Mouse (Mus musculus): ENCODE data around the gene Gm44973. TPM values are rescaled to one million over a fixed set of nuclear protein-coding genes. Genes with fewer than 3 reads are reported as not detected.

Gene Gm44973
- 0.35 TPM in 1 of 2 replicates, not detected in the other for polyA plus RNA-seq (2012; rRNA removed)

- peaks cover 4% of the 10 kb centered on the region; the same call in 1 of the 2 replicates for H3K4me1 ChIP-seq (ENCODE audit: control insufficient read depth, insufficient read depth, insufficient read length, low read length)
- peak within 1 kb of the TSS; percentile 98 for H3K4me3 ChIP-seq (ENCODE audit: low read depth, low read length)
- TF ChIP-seq CTCF (IDR thresholded peaks at IDR 0.05; ENCODE audit: extremely low read depth, insufficient read length, insufficient replicate concordance, low read depth, low read length) = no peak
- peak; percentile 30; the same call in 1 of the 2 replicates for TF ChIP-seq POLR2A (IDR thresholded peaks at IDR 0.05; ENCODE audit: low read depth, low read length)
- H3K27me3 ChIP-seq (ENCODE audit: control insufficient read depth, insufficient read depth, low read length) = no peaks in the 10 kb centered on the region
- under 1% methylated on average over 69 of the region's 76 CpGs for WGBS
- H3K27ac ChIP-seq (ENCODE audit: insufficient read depth, low read depth, low read length) = peak within 1 kb of the TSS; percentile 99
- H3K36me3 ChIP-seq (ENCODE audit: control insufficient read depth, insufficient read depth, low read length) = peaks cover 30% of the 10 kb centered on the region
These were observed at the start of gene Gm44973 for GRCm38 (mm10) chr7:5015118-5016001. Gene Gm44973, plus strand, starts transcription at chr7:5015496.

GRCm38 (mm10) chr7:4971068-4971467 is 44.2 kb upstream of the Gm44973 start, which contains the start of gene Sbk3:
Gene Sbk3, minus strand, starts transcription at chr7:4971168.
- no peak for TF ChIP-seq POLR2A (IDR thresholded peaks at IDR 0.05; ENCODE audit: low read depth, low read length)
- no peak for TF ChIP-seq CTCF (IDR thresholded peaks at IDR 0.05; ENCODE audit: extremely low read depth, insufficient read length, insufficient replicate concordance, low read depth, low read length)
- no peak within 1 kb of the TSS for H3K4me3 ChIP-seq (ENCODE audit: low read depth, low read length)
- no peaks in the 10 kb centered on the region for H3K4me1 ChIP-seq (ENCODE audit: control insufficient read depth, insufficient read depth, insufficient read length, low read length)
- no peaks in the 10 kb centered on the region for H3K27me3 ChIP-seq (ENCODE audit: control insufficient read depth, insufficient read depth, low read length)
- no peaks in the 10 kb centered on the region for H3K36me3 ChIP-seq (ENCODE audit: control insufficient read depth, insufficient read depth, low read length)
- WGBS = 32% methylated on average over 6 of the region's 6 CpGs
- no peak within 1 kb of the TSS for H3K27ac ChIP-seq (ENCODE audit: insufficient read depth, low read depth, low read length)

- Histone ChIP-seq H3K4me3 (ENCODE audit: low read depth, low read length) (no peak overlapping the region), H3K36me3 (ENCODE audit: control insufficient read depth, insufficient read depth, low read length) (no peaks in the 10 kb centered on the region), H3K27me3 (ENCODE audit: control insufficient read depth, insufficient read depth, low read length) (no peaks in the 10 kb centered on the region), H3K4me1 (ENCODE audit: control insufficient read depth, insufficient read depth, insufficient read length, low read length) (no peaks in the 10 kb centered on the region), H3K27ac (ENCODE audit: insufficient read depth, low read depth, low read length) (no peak overlapping the region)
- 29% methylated on average over 7 of the region's 7 CpGs for WGBS
- no peak for TF ChIP-seq POLR2A (IDR thresholded peaks at IDR 0.05; ENCODE audit: low read depth, low read length)
- no peak for TF ChIP-seq CTCF (IDR thresholded peaks at IDR 0.05; ENCODE audit: extremely low read depth, insufficient read length, insufficient replicate concordance, low read depth, low read length)
These were observed 43.6 kb upstream of the Gm44973 start for GRCm38 (mm10) chr7:4971710-4972109.

GRCm38 (mm10) chr7:4972321-4973047 is 42.8 kb upstream of the Gm44973 start:
- Histone ChIP-seq H3K4me1 (ENCODE audit: control insufficient read depth, insufficient read depth, insufficient read length, low read length) (no peaks in the 10 kb centered on the region), H3K36me3 (ENCODE audit: control insufficient read depth, insufficient read depth, low read length) (no peaks in the 10 kb centered on the region), H3K27ac (ENCODE audit: insufficient read depth, low read depth, low read length) (no peak overlapping the region), H3K4me3 (ENCODE audit: low read depth, low read length) (no peak overlapping the region), H3K27me3 (ENCODE audit: control insufficient read depth, insufficient read depth, low read length) (no peaks in the 10 kb centered on the region)
- 64% methylated on average over 18 of the region's 18 CpGs for WGBS
- no peak for TF ChIP-seq CTCF (IDR thresholded peaks at IDR 0.05; ENCODE audit: extremely low read depth, insufficient read length, insufficient replicate concordance, low read depth, low read length)
- TF ChIP-seq POLR2A (IDR thresholded peaks at IDR 0.05; ENCODE audit: low read depth, low read length) = no peak

GRCm38 (mm10) chr7:4975455-4975854 is 39.8 kb upstream of the Gm44973 start:
- Histone ChIP-seq H3K27me3 (ENCODE audit: control insufficient read depth, insufficient read depth, low read length) (no peaks in the 10 kb centered on the region), H3K4me1 (ENCODE audit: control insufficient read depth, insufficient read depth, insufficient read length, low read length) (no peaks in the 10 kb centered on the region), H3K4me3 (ENCODE audit: low read depth, low read length) (no peak overlapping the region), H3K36me3 (ENCODE audit: control insufficient read depth, insufficient read depth, low read length) (no peaks in the 10 kb centered on the region), H3K27ac (ENCODE audit: insufficient read depth, low read depth, low read length) (no peak overlapping the region)
- TF ChIP-seq CTCF (IDR thresholded peaks at IDR 0.05; ENCODE audit: extremely low read depth, insufficient read length, insufficient replicate concordance, low read depth, low read length) (no peak), POLR2A (IDR thresholded peaks at IDR 0.05; ENCODE audit: low read depth, low read length) (no peak)
- WGBS = 34% methylated on average over 4 of the region's 4 CpGs

GRCm38 (mm10) chr7:4976832-4977231 is 38.5 kb upstream of the Gm44973 start:
- TF ChIP-seq CTCF (IDR thresholded peaks at IDR 0.05; ENCODE audit: extremely low read depth, insufficient read length, insufficient replicate concordance, low read depth, low read length) (peak; percentile 11; the same call in 1 of the 2 replicates), POLR2A (IDR thresholded peaks at IDR 0.05; ENCODE audit: low read depth, low read length) (no peak)
- Histone ChIP-seq H3K4me3 (ENCODE audit: low read depth, low read length) (no peak overlapping the region), H3K27ac (ENCODE audit: insufficient read depth, low read depth, low read length) (no peak overlapping the region), H3K4me1 (ENCODE audit: control insufficient read depth, insufficient read depth, insufficient read length, low read length) (no peaks in the 10 kb centered on the region), H3K36me3 (ENCODE audit: control insufficient read depth, insufficient read depth, low read length) (no peaks in the 10 kb centered on the region), H3K27me3 (ENCODE audit: control insufficient read depth, insufficient read depth, low read length) (no peaks in the 10 kb centered on the region)
- WGBS = 89% methylated on average over 7 of the region's 7 CpGs

- TF ChIP-seq POLR2A (IDR thresholded peaks at IDR 0.05; ENCODE audit: low read depth, low read length) (no peak), CTCF (IDR thresholded peaks at IDR 0.05; ENCODE audit: extremely low read depth, insufficient read length, insufficient replicate concordance, low read depth, low read length) (no peak)
- no peak overlapping the region for H3K27ac ChIP-seq (ENCODE audit: insufficient read depth, low read depth, low read length)
- WGBS = 22% methylated on average over 2 of the region's 2 CpGs
- H3K27me3 ChIP-seq (ENCODE audit: control insufficient read depth, insufficient read depth, low read length) = no peaks in the 10 kb centered on the region
- peaks cover 7% of the 10 kb centered on the region; the same call in 1 of the 2 replicates for H3K36me3 ChIP-seq (ENCODE audit: control insufficient read depth, insufficient read depth, low read length)
- H3K4me1 ChIP-seq (ENCODE audit: control insufficient read depth, insufficient read depth, insufficient read length, low read length) = no peaks in the 10 kb centered on the region
- no peak overlapping the region for H3K4me3 ChIP-seq (ENCODE audit: low read depth, low read length)
These were observed 27.0 kb upstream of the Gm44973 start for GRCm38 (mm10) chr7:4988250-4988649.
